Mouse (Mus musculus): ENCODE measurements at regions not wholly inside any gene's neighbourhood (a gene's known extent, or its start where the extent isn't known, plus 50 kb on each side); places are given as distances from the start of the nearest gene placed in this dataset.
A peak's percentile ranks its signal among the peaks of the same experiment; 100 is the strongest.
"Not testable (repeated sequence)": the region's sequence is repeated elsewhere in the genome, so short reads cannot be mapped to it uniquely, and the experiment has no call there.

- not testable (repeated sequence) for DNase-seq (ENCODE audit: low spot score in 2 of 2)
Observed at GRCm38 (mm10) chr16:20860606-20861005, 126.3 kb upstream of the Thpo start.

GRCm38 (mm10) chr16:20854696-20855213 is 120.4 kb upstream of the Thpo start:
- no peak for DNase-seq (ENCODE audit: low spot score in 2 of 2)

GRCm38 (mm10) chr16:20838151-20838550 is 103.8 kb upstream of the Thpo start:
- no peak for DNase-seq (ENCODE audit: low spot score in 2 of 2)

- no peak for DNase-seq (ENCODE audit: low spot score in 2 of 2)
Observed at GRCm38 (mm10) chr16:20836866-20837265, 102.6 kb upstream of the Thpo start.

- not testable (repeated sequence) for DNase-seq (ENCODE audit: low spot score in 2 of 2)
Observed at GRCm38 (mm10) chr16:20833838-20834237, 99.5 kb upstream of the Thpo start.

GRCm38 (mm10) chr16:20833301-20833700 is 99.0 kb upstream of the Thpo start:
- DNase-seq (ENCODE audit: low spot score in 2 of 2): no peak

GRCm38 (mm10) chr16:20829732-20830435 is 95.6 kb upstream of the Thpo start:
- no peak for DNase-seq (ENCODE audit: low spot score in 2 of 2)

GRCm38 (mm10) chr16:20828996-20829731 is 94.9 kb upstream of the Thpo start:
- no peak for DNase-seq (ENCODE audit: low spot score in 2 of 2)

GRCm38 (mm10) chr16:20824226-20824625 is 89.9 kb upstream of the Thpo start:
- peak in 1 of 2 experiments; percentile 38 for DNase-seq (ENCODE audit: low spot score in 2 of 2)

GRCm38 (mm10) chr16:20820939-20821338 is 86.6 kb upstream of the Thpo start:
- DNase-seq (ENCODE audit: low spot score in 2 of 2): no peak

GRCm38 (mm10) chr16:20819568-20819967 is 85.3 kb upstream of the Thpo start:
- DNase-seq (ENCODE audit: low spot score in 2 of 2): no peak

- no peak for DNase-seq (ENCODE audit: low spot score in 2 of 2)
Observed at GRCm38 (mm10) chr16:20818711-20819189, 84.4 kb upstream of the Thpo start.

- no peak for DNase-seq (ENCODE audit: low spot score in 2 of 2)
Observed at GRCm38 (mm10) chr16:20814976-20815375, 80.7 kb upstream of the Thpo start.

GRCm38 (mm10) chr16:20814240-20814639 is 79.9 kb upstream of the Thpo start:
- DNase-seq (ENCODE audit: low spot score in 2 of 2): no peak

- DNase-seq (ENCODE audit: low spot score in 2 of 2): not testable (repeated sequence)
Observed at GRCm38 (mm10) chr16:20812025-20812424, 77.7 kb upstream of the Thpo start.

- DNase-seq (ENCODE audit: low spot score in 2 of 2): no peak
Observed at GRCm38 (mm10) chr16:20810322-20810721, 76.0 kb upstream of the Thpo start.

GRCm38 (mm10) chr16:20808263-20808662 is 74.0 kb upstream of the Thpo start:
- no peak for DNase-seq (ENCODE audit: low spot score in 2 of 2)

GRCm38 (mm10) chr16:20806739-20807138 is 72.4 kb upstream of the Thpo start:
- DNase-seq (ENCODE audit: low spot score in 2 of 2): no peak

- no peak for DNase-seq (ENCODE audit: low spot score in 2 of 2)
Observed at GRCm38 (mm10) chr16:20805793-20806192, 71.5 kb upstream of the Thpo start.

GRCm38 (mm10) chr16:20805086-20805485 is 70.8 kb upstream of the Thpo start:
- DNase-seq (ENCODE audit: low spot score in 2 of 2): no peak

- DNase-seq (ENCODE audit: low spot score in 2 of 2): peak; percentile 46 to 66
Observed at GRCm38 (mm10) chr16:20804601-20805017, 70.3 kb upstream of the Thpo start.

- no peak for DNase-seq (ENCODE audit: low spot score in 2 of 2)
Observed at GRCm38 (mm10) chr16:20803278-20803930, 69.1 kb upstream of the Thpo start.
